Mouse (Mus musculus) thymus, adult 2 months (tissue): ENCODE measurements around the gene Rcsd1.

ENCODE experiments used
- CTCF ChIP-seq: fragments of 200-500 bp; IDR thresholded peaks from 2 replicates; pipeline ENCODE4 v1.5.1; 2012; ENCODE audit warnings: mild to moderate bottlenecking, control low read depth, low read length, moderate library complexity, borderline replicate concordance; ENCODE audit not compliant: control insufficient read depth, poor library complexity, insufficient read depth; ENCODE audit errors: extremely low read depth
- POLR2A ChIP-seq: fragments of 200-500 bp; IDR thresholded peaks from 2 replicates; pipeline ENCODE4 v1.6.1; 2012; ENCODE audit warnings: mild to moderate bottlenecking, low read length, control low read depth, moderate library complexity; ENCODE audit not compliant: control insufficient read depth, poor library complexity, insufficient read depth; ENCODE audit errors: extremely low read depth

DNA sequence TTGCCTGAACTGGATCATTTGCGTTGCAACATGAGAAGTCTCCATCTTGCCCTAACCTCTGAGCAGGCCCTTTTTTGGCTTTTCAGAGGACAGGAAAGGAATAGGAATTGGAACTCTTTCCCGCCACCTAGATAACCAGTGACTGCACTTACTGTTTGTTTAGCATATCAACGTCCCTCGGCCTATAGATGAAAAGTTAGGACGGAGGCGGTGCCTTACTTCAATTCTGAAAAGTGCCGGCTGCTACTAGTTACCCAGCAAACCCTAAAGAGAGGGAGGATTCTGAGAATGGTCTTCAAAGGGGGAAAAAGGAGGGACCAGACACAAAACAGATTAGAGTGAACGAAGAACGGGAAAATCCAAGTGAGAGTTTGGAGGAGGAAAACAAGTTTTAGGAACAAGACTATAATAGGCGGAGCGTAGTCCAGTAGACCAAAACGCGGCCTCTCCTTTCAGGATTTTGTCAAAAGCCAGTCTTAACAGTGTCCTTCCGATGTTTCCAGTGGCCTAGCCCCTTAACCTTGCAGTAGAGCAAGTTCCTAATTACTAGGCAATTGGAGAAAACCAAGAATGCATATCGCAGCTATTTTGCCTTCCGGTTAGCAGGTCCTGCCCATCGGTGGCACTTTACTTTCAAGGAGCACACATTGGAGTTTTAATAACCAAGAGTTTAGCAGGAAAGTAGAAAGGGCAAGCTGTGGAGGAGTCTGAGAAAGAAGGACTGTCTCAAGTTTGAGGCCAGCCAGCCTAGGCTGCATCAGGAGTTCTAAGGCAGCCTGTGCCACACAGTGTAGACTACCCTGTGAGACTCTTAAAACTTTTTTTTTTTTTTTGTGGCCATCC is 74.3 kb downstream of the Rcsd1 start:
- TF ChIP-seq CTCF: no peak
- no peak for TF ChIP-seq POLR2A
